Mouse (Mus musculus) midbrain, embryonic 13.5 days (tissue): ENCODE results near the gene Knop1. TPM values are rescaled to one million over a fixed set of nuclear protein-coding genes. Genes with fewer than 3 reads are reported as not detected.

Source experiments
- polyA plus RNA-seq: library from polyadenylated mRNA; unstranded; fragments of >200 nt; fragmentation: Nextera tagmentation; extraction: Ambion mirVana; gene quantifications from 2 replicates; pipeline ENCODE4 v1.2.1, GENCODE M21; 2015

Gene Knop1
- polyA plus RNA-seq, 1 experiment from 2014 or later, result 105 TPM

Other genes starting within 250 kb of the Knop1 start
- 138 and 140 TPM in 2 replicates for gene Gde1, start 150.5 kb downstream of the Knop1 start, polyA plus RNA-seq
- gene Ccp110, start 143.7 kb downstream of the Knop1 start, polyA plus RNA-seq, result 35.9 and 37.4 TPM in 2 replicates
- 94.0 and 97.5 TPM in 2 replicates for gene Vps35l, start 116.0 kb downstream of the Knop1 start, polyA plus RNA-seq
- gene Iqck, start 502 bp downstream of the Knop1 start, polyA plus RNA-seq, result 3.5 and 4.1 TPM in 2 replicates
- gene Gprc5b, start 139.0 kb upstream of the Knop1 start, polyA plus RNA-seq, result 7.2 and 7.6 TPM in 2 replicates